ENCODE assay signal across 8 mouse cellular contexts in genomic region chr13:37963354-37964007, GRCm38 (mm10). TPM values are rescaled to one million over a fixed set of nuclear protein-coding genes. Genes with fewer than 3 reads are reported as not detected.
DNase-seq lines count a peak whose midpoint lies in the region; ATAC-seq lines count a peak whose summit lies in the region.

No protein-coding gene starts in this region.

- H3K9ac ChIP-seq in hindbrain, embryonic 14.5 days, result no peak overlapping the region

- DNase-seq in T-cell, adult 2 months (ENCODE audit: low spot score), result peak; percentile 61
- peak; percentile 75 to 85 for DNase-seq in cerebellum, postnatal 14 days
- peak; percentile 65 to 71 for DNase-seq in frontal cortex, postnatal 36 days (ENCODE audit: low spot score in 2 of 2)
- peak; percentile 74 for DNase-seq in hindbrain, embryonic 14.5 days (ENCODE audit: low spot score)
- DNase-seq in layer of hippocampus, postnatal 14 days (ENCODE audit: low spot score in 2 of 2), result peak; percentile 70 to 75
- DNase-seq in lung, postnatal 25 days (ENCODE audit: low spot score), result peak; percentile 82
- peak; percentile 56 for DNase-seq in ovary, postnatal 36 days (ENCODE audit: low spot score)
- peak; percentile 67 to 69 for DNase-seq in thymus, postnatal 36 days

- H3K27me3 ChIP-seq in hindbrain, embryonic 14.5 days (ENCODE audit: control insufficient read depth, insufficient read depth, low read length), result no peaks in the 10 kb centered on the region

- H3K9me3 ChIP-seq in hindbrain, embryonic 14.5 days (ENCODE audit: control insufficient read depth, low read length), result no peaks in the 10 kb centered on the region

- ATAC-seq in hindbrain, embryonic 14.5 days (ENCODE audit: low FRiP score), result no peak

- no peaks in the 10 kb centered on the region for H3K36me3 ChIP-seq in hindbrain, embryonic 14.5 days (replicated peaks; ENCODE audit: control insufficient read depth, insufficient read depth)

- no peak overlapping the region for H3K27ac ChIP-seq in hindbrain, embryonic 14.5 days

- H3K4me3 ChIP-seq in hindbrain, embryonic 14.5 days (replicated peaks; ENCODE audit: low read length), result peak overlapping the region; percentile 18

- H3K4me1 ChIP-seq in hindbrain, embryonic 14.5 days (replicated peaks; ENCODE audit: control insufficient read depth, insufficient read depth, low read length), result 0 out of 2 replicates have a peak, but pooled peaks cover 6% of the 10 kb centered on the region

- peak overlapping the region; percentile 43 for H3K4me2 ChIP-seq in hindbrain, embryonic 14.5 days (replicated peaks)

- under 1% methylated on average over 12 of the region's 12 CpGs for WGBS in hindbrain, embryonic 14.5 days

RNA-seq across cellular contexts. Expression of gene Ssr1, which starts 30.5 kb away (rescaled TPM):
- 67.8 and 74.8 TPM in 2 replicates for polyA plus RNA-seq in hindbrain, embryonic 14.5 days (2014; fragmentation: Nextera tagmentation; extraction: Ambion mirVana)
- 10 to 100 TPM; 81.9 to 82.1 TPM for total RNA-seq in layer of hippocampus, postnatal 14 days (2021)
